Mouse (Mus musculus) megakaryocyte, embryonic 14.5 days (primary cell): Measurements from ENCODE around the gene Ptpn22.
"Not testable (repeated sequence)": the region's sequence is repeated elsewhere in the genome, so short reads cannot be mapped to it uniquely, and the experiment has no call there.

Experiments
- FLI1 ChIP-seq: IDR thresholded peaks from 2 replicates; pipeline ENCODE4 v1.6.1; 2012; ENCODE audit warnings: low read length, inconsistent platforms, mixed read lengths
- GATA1 ChIP-seq: IDR thresholded peaks from 3 replicates; pipeline ENCODE4 v1.6.1; 2012; ENCODE audit warnings: mixed read lengths, low read length, inconsistent platforms, borderline replicate concordance

DNA sequence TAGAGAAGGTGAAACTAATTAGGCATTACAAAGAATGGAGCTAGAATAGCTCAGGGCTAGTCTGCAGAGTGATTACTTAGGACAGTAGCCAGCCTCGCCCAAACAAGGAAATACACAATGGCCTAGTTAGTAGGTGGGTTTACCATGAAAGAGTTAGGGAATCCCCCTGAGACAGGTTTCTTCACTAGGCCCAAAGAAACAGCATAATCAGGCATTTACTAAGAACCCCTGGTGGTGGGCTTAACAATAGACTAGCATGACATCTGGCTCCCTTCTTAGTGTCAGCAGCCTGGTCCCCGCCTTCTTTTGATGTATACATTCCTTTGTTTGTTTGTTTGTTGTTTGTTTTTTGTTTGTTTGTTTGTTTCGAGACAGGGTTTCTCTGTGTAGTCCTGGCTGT is 19.4 kb upstream of the Ptpn22 start:
- not testable (repeated sequence) for TF ChIP-seq GATA1, FLI1
